Mouse (Mus musculus) adipose tissue, adult 10 weeks (tissue): Measurements from ENCODE around the gene Dtd1. TPM values are rescaled to one million over a fixed set of nuclear protein-coding genes. Genes with fewer than 3 reads are reported as not detected.

Experiments used
- polyA plus RNA-seq: library from polyadenylated mRNA; stranded (reverse); fragments of 350-450 nt; fragmentation: Illumina TruSeq; extraction: RNeasy Lipid Tissue Mini Kit (QIAGEN cat#74804); gene quantifications from one replicate; pipeline ENCODE4 v1.2.3, GENCODE M21; 2014; ENCODE audit warnings: low read depth, low replicate concordance

Gene Dtd1
- 26.1 TPM for polyA plus RNA-seq

DNA sequence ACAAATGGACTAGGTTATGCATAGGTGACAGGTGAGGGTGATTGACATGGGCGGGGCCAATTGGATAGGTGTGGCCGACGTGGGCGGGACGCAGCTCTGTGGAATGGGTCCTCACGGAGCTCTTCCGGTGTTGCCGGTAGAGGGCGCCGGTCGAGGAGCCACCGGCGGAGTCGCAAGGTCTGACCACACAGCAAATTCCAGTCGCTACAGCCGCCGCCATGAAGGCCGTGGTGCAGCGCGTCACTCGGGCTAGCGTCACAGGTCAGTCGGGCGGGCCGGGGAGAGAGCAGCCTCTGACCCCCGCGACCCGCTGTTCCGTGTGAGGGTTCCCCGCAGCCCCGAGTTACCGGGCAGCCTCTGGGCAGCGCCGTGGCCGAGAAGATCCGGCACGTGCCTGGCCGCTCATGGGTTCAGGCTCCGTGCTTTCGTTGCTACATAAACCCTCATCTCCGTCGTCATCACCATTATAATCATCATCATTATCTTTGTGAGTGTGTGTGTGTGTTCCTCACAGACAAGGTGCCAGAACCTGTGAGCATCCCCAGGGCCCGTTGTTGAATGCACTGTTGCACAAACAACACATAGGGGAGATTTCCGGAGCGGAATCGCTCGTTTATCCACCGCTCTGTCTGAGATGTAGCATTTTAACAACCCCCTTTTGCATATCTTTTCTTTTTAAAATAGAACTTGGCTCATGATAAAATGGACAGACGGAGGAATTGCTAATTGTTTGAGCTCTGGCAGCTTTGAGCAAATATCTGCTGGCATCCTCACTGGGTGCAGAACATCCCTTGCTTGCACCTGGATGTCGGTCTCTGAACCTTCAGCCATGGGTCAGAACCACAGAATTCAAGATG is at the start of gene Dtd1:
Gene Dtd1, plus strand, starts transcription at position 67 of the 857 bp plus-strand sequence.

DNA sequence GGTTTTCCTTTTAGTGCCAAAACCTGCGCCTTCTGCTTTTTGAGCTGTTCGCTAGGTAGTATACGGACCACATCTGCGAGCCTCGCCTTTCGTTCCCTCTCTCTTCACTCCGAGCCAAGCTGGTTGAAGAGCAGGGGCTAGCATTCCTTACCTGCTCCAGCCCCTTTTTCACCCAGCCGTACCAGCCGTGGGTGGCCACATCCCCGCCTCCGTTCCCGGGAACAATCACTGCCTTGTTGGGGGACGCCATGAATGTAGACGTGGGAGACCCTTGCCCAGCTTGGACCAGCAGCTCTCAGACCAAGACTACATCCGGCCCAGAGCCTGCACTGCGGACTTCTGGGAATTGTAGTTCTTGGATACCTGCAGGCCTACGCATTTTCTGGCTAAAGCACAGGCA is 49.2 kb upstream of the Dtd1 start, which contains the start of gene Rbbp9:
Gene Rbbp9, minus strand, starts transcription at position 341 of the 400 bp plus-strand sequence.

DNA sequence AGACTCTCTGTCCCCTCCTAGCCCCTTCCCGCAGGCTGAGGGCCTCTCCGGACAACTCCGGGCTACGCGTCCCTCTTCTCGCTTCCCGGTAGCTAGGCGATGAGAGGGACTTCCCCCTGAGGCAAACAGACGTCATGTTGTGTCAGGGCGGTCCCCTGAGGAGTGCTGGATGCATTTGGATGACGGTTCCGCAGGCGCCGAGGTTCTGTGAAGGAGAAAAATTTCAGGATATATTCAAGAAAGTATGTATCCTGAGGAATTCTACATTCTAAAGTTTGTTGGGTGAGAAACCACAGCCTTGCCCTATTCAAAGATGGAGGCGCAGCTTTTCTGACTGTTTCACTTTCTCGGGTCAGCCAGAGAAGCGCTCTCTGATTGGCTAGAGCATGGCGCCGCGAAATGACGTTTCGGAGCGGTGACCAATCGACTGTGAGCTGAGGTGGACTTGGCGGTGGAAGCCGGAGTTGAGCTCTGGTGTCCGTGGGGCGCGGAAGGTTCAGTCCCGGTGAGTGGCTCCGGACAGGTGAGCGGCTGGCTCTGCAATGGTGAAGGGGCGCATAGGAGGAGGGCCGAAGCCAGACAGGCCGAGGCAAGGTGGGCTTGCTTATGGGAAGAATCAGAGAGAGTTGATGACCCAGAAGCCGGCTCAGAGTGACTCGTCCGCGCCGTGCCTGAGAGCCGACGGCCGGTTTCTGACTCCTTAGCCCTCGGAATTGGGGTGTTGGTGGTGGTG is 43.7 kb upstream of the Dtd1 start, which contains the start of gene Sec23b:
Gene Sec23b, plus strand, starts transcription at position 410 of the 733 bp plus-strand sequence.

DNA sequence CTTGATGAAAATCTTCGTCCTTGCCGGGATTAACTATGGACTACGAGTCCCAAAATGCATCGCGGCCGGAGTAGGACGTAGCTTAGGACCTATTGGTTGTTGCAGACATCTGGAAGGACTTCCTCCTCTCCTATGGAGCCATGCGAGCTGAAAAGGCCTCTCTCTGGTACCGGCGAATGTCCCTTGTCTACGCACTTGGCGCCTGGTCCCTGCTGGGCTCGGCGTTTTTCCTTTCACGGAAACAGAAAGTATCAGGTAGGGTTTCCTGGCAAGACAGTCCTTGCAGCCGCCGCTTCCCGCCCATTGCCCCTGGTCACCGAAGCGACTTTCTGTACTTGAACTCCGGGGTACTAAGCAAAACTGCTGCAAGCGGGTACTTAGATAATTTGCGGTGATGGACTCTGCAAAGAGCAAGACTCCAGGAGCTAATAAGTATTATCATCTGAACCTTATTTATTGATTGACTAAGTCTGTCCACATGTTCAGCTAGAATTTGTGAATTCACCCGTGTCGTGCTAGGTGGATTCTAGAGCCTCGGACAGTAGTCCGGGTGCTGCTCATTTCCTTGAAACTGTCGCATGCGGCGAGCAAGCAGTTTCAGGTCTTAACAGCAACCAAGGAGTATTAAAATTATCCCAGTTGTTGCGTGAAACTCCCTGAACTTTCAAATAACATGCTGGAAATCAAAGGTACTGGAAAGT is 5.6 kb upstream of the Dtd1 start, which contains the start of gene Smim26:
Gene Smim26, plus strand, starts transcription at position 104 of the 701 bp plus-strand sequence.

Other genes starting within 250 kb of the Dtd1 start
- 23.6 TPM for gene Kat14, start 230.9 kb upstream of the Dtd1 start, polyA plus RNA-seq
- not detected for gene Pet117, start 230.9 kb upstream of the Dtd1 start, polyA plus RNA-seq
- gene Dzank1, start 72.5 kb upstream of the Dtd1 start, polyA plus RNA-seq: 3.2 TPM
- gene Polr3f, start 72.2 kb upstream of the Dtd1 start, polyA plus RNA-seq: 12.4 TPM
- gene Rbbp9, start 49.0 kb upstream of the Dtd1 start, polyA plus RNA-seq: 32.7 TPM
- gene Sec23b, start 43.7 kb upstream of the Dtd1 start, polyA plus RNA-seq: 79.1 TPM
- gene Smim26, start 5.8 kb upstream of the Dtd1 start, polyA plus RNA-seq: 42.8 TPM
- gene Scp2d1, start 223.8 kb downstream of the Dtd1 start, polyA plus RNA-seq: 8.2 TPM